Mouse (Mus musculus): ENCODE measurements at regions not wholly inside any gene's neighbourhood (a gene's known extent, or its start where the extent isn't known, plus 50 kb on each side); places are given as distances from the start of the nearest gene placed in this dataset.

GRCm38 (mm10) chr1:112123012-112123411 is 258.3 kb upstream of the Dsel start:
- DNase-seq (ENCODE audit: extremely low read depth, low read depth) = no peak

- DNase-seq (ENCODE audit: extremely low read depth, low read depth) = no peak
Measured at GRCm38 (mm10) chr1:112103451-112103850, 238.7 kb upstream of the Dsel start.

- no peak for DNase-seq (ENCODE audit: extremely low read depth, low read depth)
Measured at GRCm38 (mm10) chr1:112059909-112060308, 195.2 kb upstream of the Dsel start.

GRCm38 (mm10) chr1:112053926-112054325 is 189.2 kb upstream of the Dsel start:
- DNase-seq (ENCODE audit: extremely low read depth, low read depth) = no peak

- no peak for DNase-seq (ENCODE audit: extremely low read depth, low read depth)
Measured at GRCm38 (mm10) chr1:112043061-112043460, 178.3 kb upstream of the Dsel start.

GRCm38 (mm10) chr1:112039878-112040277 is 175.2 kb upstream of the Dsel start:
- DNase-seq (ENCODE audit: extremely low read depth, low read depth) = no peak

- peak; percentile 37 for DNase-seq (ENCODE audit: extremely low read depth, low read depth)
Measured at GRCm38 (mm10) chr1:112028533-112028932, 163.8 kb upstream of the Dsel start.

All from MEL-GATA-1-ER (cell line).